Comparison of ENCODE assay signal across 8 mouse cellular contexts in genomic region chr1:136394506-136394905, GRCm38 (mm10). TPM values are rescaled to one million over a fixed set of nuclear protein-coding genes. Genes with fewer than 3 reads are reported as not detected.
DNase-seq lines count a peak whose midpoint lies in the region; ATAC-seq lines count a peak whose summit lies in the region.

No protein-coding gene starts in this region.

- WGBS in lung, embryonic 16.5 days = 31% methylated on average over 10 of the region's 10 CpGs
- 31% methylated on average over 10 of the region's 10 CpGs for WGBS in heart, embryonic 16.5 days
- 41% methylated on average over 10 of the region's 10 CpGs for WGBS in limb, embryonic 12.5 days

- peak; percentile 59; the same call in 1 of the 2 replicates for ATAC-seq in lung, embryonic 16.5 days (ENCODE audit: low read depth)
- 0 out of 2 replicates have a peak, but pooled peaks have one; percentile 68 for ATAC-seq in erythroblast, adult 5-6 weeks (replicated peaks; ENCODE audit: low FRiP score, poor library complexity, severe bottlenecking)
- ATAC-seq in heart, embryonic 16.5 days (replicated peaks; ENCODE audit: extremely low read depth, insufficient read depth, low FRiP score) = no peak; the same call in 1 of the 2 replicates
- ATAC-seq in limb, embryonic 12.5 days (ENCODE audit: insufficient number of reproducible peaks, insufficient read depth, low FRiP score, low TSS enrichment, low read depth) = no peak

- H3K27ac ChIP-seq in lung, embryonic 16.5 days (ENCODE audit: low read length) = no peak overlapping the region
- no peak overlapping the region for H3K27ac ChIP-seq in heart, embryonic 16.5 days (ENCODE audit: low read length)
- H3K27ac ChIP-seq in limb, embryonic 12.5 days = no peak overlapping the region

- no peak overlapping the region for H3K4me2 ChIP-seq in lung, embryonic 16.5 days (ENCODE audit: low read depth, low read length)
- H3K4me2 ChIP-seq in heart, embryonic 16.5 days (ENCODE audit: low read depth, low read length) = peak overlapping the region; percentile 39; the same call in 1 of the 2 replicates
- H3K4me2 ChIP-seq in limb, embryonic 12.5 days = peak overlapping the region; percentile 13; the same call in 1 of the 2 replicates

- H3K9me3 ChIP-seq in lung, embryonic 16.5 days (ENCODE audit: control insufficient read depth, low read length) = no peaks in the 10 kb centered on the region
- no peaks in the 10 kb centered on the region for H3K9me3 ChIP-seq in heart, embryonic 16.5 days (replicated peaks; ENCODE audit: control insufficient read depth, low read length)
- no peaks in the 10 kb centered on the region for H3K9me3 ChIP-seq in limb, embryonic 12.5 days

- H3K9ac ChIP-seq in lung, embryonic 16.5 days (ENCODE audit: low read length) = no peak overlapping the region
- H3K9ac ChIP-seq in heart, embryonic 16.5 days (ENCODE audit: low read length) = no peak overlapping the region
- no peak overlapping the region for H3K9ac ChIP-seq in limb, embryonic 12.5 days (replicated peaks)

- no peaks in the 10 kb centered on the region for H3K27me3 ChIP-seq in lung, embryonic 16.5 days (ENCODE audit: control insufficient read depth, insufficient read depth, low read depth, low read length)
- no peaks in the 10 kb centered on the region for H3K27me3 ChIP-seq in heart, embryonic 16.5 days (ENCODE audit: control insufficient read depth, insufficient read depth, low read length)
- no peaks in the 10 kb centered on the region for H3K27me3 ChIP-seq in limb, embryonic 12.5 days

- H3K36me3 ChIP-seq in lung, embryonic 16.5 days (ENCODE audit: control insufficient read depth, insufficient read depth, low read length) = no peaks in the 10 kb centered on the region
- H3K36me3 ChIP-seq in heart, embryonic 16.5 days (ENCODE audit: control insufficient read depth, insufficient read depth) = no peaks in the 10 kb centered on the region
- H3K36me3 ChIP-seq in limb, embryonic 12.5 days = no peaks in the 10 kb centered on the region

- intact Hi-C loops in left cerebral cortex, postnatal 25 days (cut with DNase I) = no loop called here

- DNase-seq in lung, postnatal 25 days (ENCODE audit: low spot score) = no peak
- peak; percentile 29 for DNase-seq in neural tube, embryonic 10.5 days (ENCODE audit: extremely low spot score, low spot score)
- no peak for DNase-seq in left cerebral cortex, postnatal 25 days (ENCODE audit: low spot score in 2 of 2)
- DNase-seq in frontal cortex, postnatal 25 days (ENCODE audit: low spot score in 2 of 2) = no peak

- H3K4me3 ChIP-seq in lung, embryonic 16.5 days (ENCODE audit: low read length) = no peak overlapping the region
- no peak overlapping the region for H3K4me3 ChIP-seq in heart, embryonic 16.5 days (ENCODE audit: low read length)
- H3K4me3 ChIP-seq in limb, embryonic 12.5 days (replicated peaks) = no peak overlapping the region

- no peaks in the 10 kb centered on the region for H3K4me1 ChIP-seq in lung, embryonic 16.5 days (replicated peaks; ENCODE audit: control insufficient read depth, insufficient read depth, low read length)
- H3K4me1 ChIP-seq in heart, embryonic 16.5 days (ENCODE audit: control insufficient read depth, insufficient read depth, low read length) = peaks cover 3% of the 10 kb centered on the region
- peaks cover 6% of the 10 kb centered on the region for H3K4me1 ChIP-seq in limb, embryonic 12.5 days (replicated peaks)

RNA-seq across cellular contexts. Expression of gene Ddx59, which starts 20.6 kb away (rescaled TPM):
- 16.7 and 17.2 TPM in 2 replicates for polyA plus RNA-seq in lung, embryonic 16.5 days (2015; fragmentation: Nextera tagmentation; extraction: Ambion mirVana)
- total RNA-seq in erythroblast, adult 5-6 weeks (2015; ENCODE audit: low replicate concordance) = 0.58 and 10.7 TPM in 2 replicates
- total RNA-seq in erythroblast, adult 5-6 weeks (2017; ENCODE audit: low replicate concordance) = 3.9 and 6.7 TPM in 2 replicates
- 12.7 TPM in 2 replicates for polyA plus RNA-seq in heart, embryonic 16.5 days (2015; fragmentation: Nextera tagmentation; extraction: Ambion mirVana)
- polyA plus RNA-seq in limb, embryonic 12.5 days (2016; fragmentation: Nextera tagmentation; extraction: Ambion mirVana) = 20.9 and 21.1 TPM in 2 replicates
- total RNA-seq in left cerebral cortex, postnatal 25 days (2021) = 1 to 10 TPM; 8.5 to 9.1 TPM

RNA-seq across cellular contexts. Expression of gene Camsap2, which starts 48.6 kb away (rescaled TPM):
- 9.3 and 9.6 TPM in 2 replicates for polyA plus RNA-seq in lung, embryonic 16.5 days (2015; fragmentation: Nextera tagmentation; extraction: Ambion mirVana)
- 23.0 and 33.6 TPM in 2 replicates for total RNA-seq in erythroblast, adult 5-6 weeks (2015; ENCODE audit: low replicate concordance)
- 53.8 and 56.0 TPM in 2 replicates for total RNA-seq in erythroblast, adult 5-6 weeks (2017; ENCODE audit: low replicate concordance)
- polyA plus RNA-seq in heart, embryonic 16.5 days (2015; fragmentation: Nextera tagmentation; extraction: Ambion mirVana) = 5.4 and 5.6 TPM in 2 replicates
- 15.6 and 15.8 TPM in 2 replicates for polyA plus RNA-seq in limb, embryonic 12.5 days (2016; fragmentation: Nextera tagmentation; extraction: Ambion mirVana)
- total RNA-seq in left cerebral cortex, postnatal 25 days (2021) = 100 to 1,000 TPM; 135 to 137 TPM

Comparison
In these comparisons a context has a peak if more than half of its experiments do, and no peak if none do; other contexts are left out.
1. ATAC-seq: peak in lung, embryonic 16.5 days (single experiment) and erythroblast, adult 5-6 weeks (single experiment); none in heart, embryonic 16.5 days (single experiment) and limb, embryonic 12.5 days (single experiment).